Mouse (Mus musculus) cortical plate, adult 2 months (tissue): ENCODE results near the gene Itih2.

Source experiments
- CTCF ChIP-seq: fragments of 200-500 bp; IDR thresholded peaks from 2 replicates; pipeline ENCODE4 v1.5.1; 2011; ENCODE audit warnings: mild to moderate bottlenecking, control low read depth, low read length; ENCODE audit not compliant: insufficient read depth; ENCODE audit errors: extremely low read depth
- POLR2A ChIP-seq: fragments of 200-500 bp; IDR thresholded peaks from 2 replicates; pipeline ENCODE4 v1.6.1; 2011; ENCODE audit warnings: mild to moderate bottlenecking, low read length, control low read depth; ENCODE audit not compliant: insufficient read depth; ENCODE audit errors: extremely low read depth

GRCm38 (mm10) chr2:10101180-10101579, 30.0 kb downstream of the Itih2 start:
- TF ChIP-seq CTCF (peak; percentile 97), POLR2A (no peak)
